Comparison of ENCODE assay signal across 18 mouse cellular contexts in the genomic region with DNA sequence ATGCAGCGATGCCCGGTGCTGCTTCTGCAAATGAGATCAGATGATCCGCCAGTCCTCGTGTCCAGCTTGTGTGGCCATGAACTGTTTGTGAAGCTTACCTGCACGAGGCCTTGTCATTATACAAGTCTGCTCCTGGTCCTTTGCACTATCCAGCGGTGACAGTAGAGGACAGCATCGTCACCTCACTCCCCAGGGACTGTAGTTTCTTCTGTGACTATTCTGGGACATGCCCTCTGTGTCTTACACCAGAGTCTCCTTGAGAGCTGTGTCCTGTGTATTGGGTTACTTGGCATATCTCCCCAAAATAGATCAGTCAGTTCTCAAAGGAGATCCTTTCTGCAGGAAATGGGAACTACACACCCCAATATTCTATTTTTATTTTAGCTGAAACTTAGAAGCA.
DNase-seq lines count a peak whose midpoint lies in the region; ATAC-seq and TF ChIP-seq lines count a peak whose summit lies in the region.
"Had no signal": no experiment of that assay in that cellular context is flagged by ENCODE, and none has a peak within 500 bp of the region (broad histone marks: within the 10 kb centered on the region; RNA-seq: fewer than 3 reads in every experiment).

No protein-coding gene starts in this region.

- no peak overlapping the region for H3K4me2 ChIP-seq in midbrain, embryonic 12.5 days (replicated peaks)
- no peak overlapping the region for H3K4me2 ChIP-seq in midbrain, postnatal 0 days (ENCODE audit: low read depth, low read length, poor library complexity, severe bottlenecking)
- H3K4me2 ChIP-seq in forebrain, embryonic 16.5 days (ENCODE audit: low read length) = no peak overlapping the region

- TF ChIP-seq CTCF in midbrain, postnatal 0 days (IDR thresholded peaks at IDR 0.05) = no peak

- no peaks in the 10 kb centered on the region for H3K9me3 ChIP-seq in midbrain, embryonic 12.5 days
- no peaks in the 10 kb centered on the region for H3K9me3 ChIP-seq in midbrain, postnatal 0 days (ENCODE audit: low read length)
- H3K9me3 ChIP-seq in forebrain, embryonic 16.5 days (ENCODE audit: control insufficient read depth, low read length) = no peaks in the 10 kb centered on the region
- H3K9me3 ChIP-seq: embryonic facial prominence, embryonic 10.5 days; forebrain, embryonic 10.5 days had no signal

- no peak for DNase-seq in midbrain, postnatal 0 days (ENCODE audit: low spot score)
- DNase-seq in brain, adult 2 months (ENCODE audit: low read depth, low spot score) = peak; percentile 33
- peak; percentile 25 for DNase-seq in heart, adult 8-10 months (ENCODE audit: low spot score)
- peak; percentile 6 to 22 for DNase-seq in heart, postnatal 10 days
- DNase-seq in spleen, postnatal 36 days (ENCODE audit: low spot score in 2 of 2) = no peak
- DNase-seq: adrenal gland, postnatal 10 days; cerebellum, adult 9-11 months; forebrain, postnatal 0 days; kidney, adult 9 months; kidney, postnatal 14 days; right cerebral cortex, adult 18-20 months had no signal

- 0 out of 2 replicates have a peak, but pooled peaks cover 4% of the 10 kb centered on the region for H3K4me1 ChIP-seq in midbrain, embryonic 12.5 days
- H3K4me1 ChIP-seq in midbrain, postnatal 0 days (ENCODE audit: insufficient read depth, low read length) = no peaks in the 10 kb centered on the region
- H3K4me1 ChIP-seq in forebrain, embryonic 16.5 days (replicated peaks; ENCODE audit: control insufficient read depth, insufficient read depth, low read length) = no peaks in the 10 kb centered on the region
- H3K4me1 ChIP-seq: embryonic facial prominence, embryonic 10.5 days; forebrain, embryonic 10.5 days had no signal

- no peak overlapping the region for H3K4me3 ChIP-seq in midbrain, embryonic 12.5 days
- no peak overlapping the region for H3K4me3 ChIP-seq in midbrain, postnatal 0 days (ENCODE audit: low read depth, low read length)
- H3K4me3 ChIP-seq in forebrain, embryonic 16.5 days (replicated peaks; ENCODE audit: low read length) = no peak overlapping the region
- H3K4me3 ChIP-seq: embryonic facial prominence, embryonic 10.5 days; forebrain, embryonic 10.5 days had no signal

- intact Hi-C loops in heart, postnatal 10 days (cut with DNase I) = no loop called here

- 68% methylated on average over 7 of the region's 7 CpGs for WGBS in midbrain, embryonic 12.5 days
- WGBS in midbrain, postnatal 0 days = 44% methylated on average over 7 of the region's 7 CpGs
- WGBS in forebrain, embryonic 16.5 days = 76% methylated on average over 7 of the region's 7 CpGs

- no peak overlapping the region for H3K9ac ChIP-seq in midbrain, embryonic 12.5 days (replicated peaks)
- no peak overlapping the region for H3K9ac ChIP-seq in midbrain, postnatal 0 days (replicated peaks; ENCODE audit: low read length, poor library complexity, severe bottlenecking)
- H3K9ac ChIP-seq in forebrain, embryonic 16.5 days (replicated peaks; ENCODE audit: low read depth, low read length) = no peak overlapping the region
- H3K9ac ChIP-seq: forebrain, postnatal 0 days had no signal

- H3K36me3 ChIP-seq in midbrain, embryonic 12.5 days = no peaks in the 10 kb centered on the region
- H3K36me3 ChIP-seq in midbrain, postnatal 0 days (ENCODE audit: insufficient read depth, low read length) = no peaks in the 10 kb centered on the region
- H3K36me3 ChIP-seq in forebrain, embryonic 16.5 days (ENCODE audit: control insufficient read depth, insufficient read depth) = no peaks in the 10 kb centered on the region
- H3K36me3 ChIP-seq: embryonic facial prominence, embryonic 10.5 days; forebrain, embryonic 10.5 days had no signal

- no peak; the same call in 1 of the 2 replicates for ATAC-seq in midbrain, embryonic 12.5 days (ENCODE audit: low FRiP score, low read depth)
- ATAC-seq in midbrain, postnatal 0 days (ENCODE audit: low FRiP score) = no peak
- ATAC-seq in forebrain, embryonic 16.5 days = no peak
- ATAC-seq: forebrain, postnatal 0 days; hindbrain, postnatal 0 days; intestine, embryonic 16.5 days had no signal

- H3K27me3 ChIP-seq in midbrain, embryonic 12.5 days = no peaks in the 10 kb centered on the region
- no peaks in the 10 kb centered on the region for H3K27me3 ChIP-seq in midbrain, postnatal 0 days (ENCODE audit: insufficient read depth, low read length)
- H3K27me3 ChIP-seq in forebrain, embryonic 16.5 days (replicated peaks; ENCODE audit: control insufficient read depth, insufficient read depth, low read length) = no peaks in the 10 kb centered on the region

- peak overlapping the region; percentile 46; the same call in 1 of the 2 replicates for H3K27ac ChIP-seq in midbrain, embryonic 12.5 days (replicated peaks)
- no peak overlapping the region for H3K27ac ChIP-seq in midbrain, postnatal 0 days (ENCODE audit: low read depth, low read length)
- no peak overlapping the region for H3K27ac ChIP-seq in forebrain, embryonic 16.5 days (ENCODE audit: low read length)
- H3K27ac ChIP-seq: embryonic facial prominence, embryonic 10.5 days; forebrain, embryonic 10.5 days; hindbrain, postnatal 0 days; macrophage had no signal

Comparison
In these comparisons a context has a peak if more than half of its experiments do, and no peak if none do; other contexts are left out.
1. DNase-seq: peak in brain, adult 2 months (single experiment), heart, adult 8-10 months (single experiment) and heart, postnatal 10 days (2 of 2); none in midbrain, postnatal 0 days (single experiment) and spleen, postnatal 36 days (0 of 2).